Mouse (Mus musculus) cerebellum, postnatal 25 days (tissue): ENCODE data around the gene Wdtc1.

Source experiments
- DNase-seq, 2 experiments: peaks; one replicate each; pipeline ENCODE4 v3.0.0; 2021; ENCODE audit warnings: mixed read lengths in 2 of 2

Gene Wdtc1

DNA sequence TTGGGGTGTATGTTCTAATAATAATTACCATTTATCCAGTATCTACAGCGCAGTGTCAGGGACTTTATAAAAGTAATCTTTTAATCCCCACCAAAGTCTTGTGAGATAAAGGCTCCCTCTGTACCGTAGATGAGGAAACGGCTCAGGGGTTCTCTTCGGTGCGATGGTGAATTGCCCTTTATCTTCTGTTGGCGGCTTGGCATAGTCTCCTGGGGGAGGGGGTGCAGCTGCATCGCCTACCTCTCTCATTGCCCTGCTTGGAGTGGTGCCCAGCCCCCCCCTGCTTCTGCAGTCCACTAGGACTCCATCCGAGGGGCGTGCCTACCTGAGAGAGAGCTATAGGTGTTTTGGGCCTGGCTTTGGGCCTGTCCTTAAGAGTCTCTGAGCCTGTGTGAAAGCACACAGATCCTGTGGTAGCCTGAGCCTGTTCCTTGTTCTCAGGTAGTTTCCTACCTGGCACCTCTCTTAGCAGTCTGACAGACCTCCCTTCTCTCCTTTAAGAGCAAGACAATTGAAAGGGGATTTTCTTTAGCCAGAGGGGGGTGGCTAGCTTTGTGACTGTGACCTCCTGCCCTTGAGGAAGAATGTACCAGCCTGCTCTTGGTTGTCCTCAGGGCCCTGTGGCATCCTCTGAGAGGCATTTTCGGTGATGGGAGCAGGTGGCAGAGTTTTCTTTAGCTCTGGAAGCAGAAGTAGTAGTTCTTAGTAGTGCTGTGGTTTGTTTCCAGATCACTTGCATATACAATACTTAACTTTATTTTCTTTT lies 22.7 kb upstream of the Wdtc1 start:
- peak; percentile 35 to 60 for DNase-seq

DNA sequence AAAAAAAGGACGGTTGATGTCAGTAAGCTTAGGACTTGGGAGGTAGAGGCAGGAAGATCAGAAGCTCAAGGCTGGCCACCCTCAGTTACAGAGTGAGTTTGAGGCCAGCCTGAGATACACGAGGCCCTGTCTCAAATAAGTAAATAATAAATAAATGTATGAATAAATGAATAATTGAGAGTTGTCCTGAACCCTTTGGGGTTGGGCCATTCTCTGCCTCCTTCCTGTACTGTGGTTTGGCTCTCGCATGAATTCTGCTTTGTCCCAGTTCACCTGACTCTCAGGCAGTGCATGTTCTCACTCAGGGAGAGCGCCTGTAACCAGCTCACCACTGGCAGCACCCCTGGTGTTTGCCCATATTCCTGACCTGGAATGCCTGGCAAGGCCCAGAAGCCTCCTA lies 20.7 kb upstream of the Wdtc1 start:
- DNase-seq: no peak

DNA sequence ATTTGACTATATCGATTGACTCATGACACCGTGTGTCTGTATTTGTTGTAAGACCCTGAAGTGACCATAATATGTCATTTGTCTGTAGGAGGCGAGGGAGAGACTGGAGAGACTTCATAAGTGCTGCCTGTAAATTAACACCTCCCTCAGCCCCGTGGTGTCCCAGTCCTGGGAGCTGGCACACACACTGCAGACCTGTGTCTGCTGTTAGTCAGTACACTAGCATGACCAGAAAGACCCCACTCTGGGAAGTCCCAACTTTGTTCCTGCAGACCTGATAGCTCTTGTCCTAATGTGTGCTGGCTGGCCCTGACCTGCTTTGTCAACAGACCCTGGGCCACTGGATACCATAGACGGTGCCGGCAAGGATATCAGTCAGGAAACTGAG lies 19.0 kb upstream of the Wdtc1 start:
- peak; percentile 41 to 45 for DNase-seq

DNA sequence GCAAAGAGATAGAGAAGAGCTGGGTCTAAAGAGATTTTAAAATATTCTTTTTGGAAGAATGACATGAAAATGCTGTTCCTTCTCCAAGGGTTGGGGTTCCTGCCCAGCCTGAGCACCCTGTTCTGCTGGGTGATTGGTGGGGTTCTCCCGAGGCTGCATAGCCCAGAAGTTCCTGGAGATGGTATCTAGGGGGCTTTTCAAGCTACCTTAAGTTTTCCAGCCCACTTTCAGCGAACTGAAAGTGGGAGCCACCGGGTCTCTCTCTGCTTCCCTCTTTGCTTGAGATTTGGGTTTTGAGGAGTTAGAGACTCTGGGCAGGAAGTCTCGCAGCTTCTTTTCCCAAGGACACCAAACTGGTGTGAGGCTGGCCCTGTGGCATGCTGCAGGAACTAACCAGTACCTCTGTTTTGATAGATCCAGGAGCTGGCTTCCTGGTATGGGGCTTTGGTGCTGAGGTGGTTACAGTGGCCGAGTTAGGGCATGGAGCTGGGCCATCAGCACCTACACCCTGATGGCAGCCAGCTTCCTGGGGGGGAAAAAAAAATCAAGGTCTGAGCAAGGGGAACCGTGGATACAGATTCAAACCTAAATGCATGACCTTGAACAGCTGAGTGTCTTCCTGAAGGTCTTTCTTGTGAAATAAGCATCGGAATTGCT lies 18.5 kb upstream of the Wdtc1 start:
- DNase-seq: peak; percentile 29 to 32

DNA sequence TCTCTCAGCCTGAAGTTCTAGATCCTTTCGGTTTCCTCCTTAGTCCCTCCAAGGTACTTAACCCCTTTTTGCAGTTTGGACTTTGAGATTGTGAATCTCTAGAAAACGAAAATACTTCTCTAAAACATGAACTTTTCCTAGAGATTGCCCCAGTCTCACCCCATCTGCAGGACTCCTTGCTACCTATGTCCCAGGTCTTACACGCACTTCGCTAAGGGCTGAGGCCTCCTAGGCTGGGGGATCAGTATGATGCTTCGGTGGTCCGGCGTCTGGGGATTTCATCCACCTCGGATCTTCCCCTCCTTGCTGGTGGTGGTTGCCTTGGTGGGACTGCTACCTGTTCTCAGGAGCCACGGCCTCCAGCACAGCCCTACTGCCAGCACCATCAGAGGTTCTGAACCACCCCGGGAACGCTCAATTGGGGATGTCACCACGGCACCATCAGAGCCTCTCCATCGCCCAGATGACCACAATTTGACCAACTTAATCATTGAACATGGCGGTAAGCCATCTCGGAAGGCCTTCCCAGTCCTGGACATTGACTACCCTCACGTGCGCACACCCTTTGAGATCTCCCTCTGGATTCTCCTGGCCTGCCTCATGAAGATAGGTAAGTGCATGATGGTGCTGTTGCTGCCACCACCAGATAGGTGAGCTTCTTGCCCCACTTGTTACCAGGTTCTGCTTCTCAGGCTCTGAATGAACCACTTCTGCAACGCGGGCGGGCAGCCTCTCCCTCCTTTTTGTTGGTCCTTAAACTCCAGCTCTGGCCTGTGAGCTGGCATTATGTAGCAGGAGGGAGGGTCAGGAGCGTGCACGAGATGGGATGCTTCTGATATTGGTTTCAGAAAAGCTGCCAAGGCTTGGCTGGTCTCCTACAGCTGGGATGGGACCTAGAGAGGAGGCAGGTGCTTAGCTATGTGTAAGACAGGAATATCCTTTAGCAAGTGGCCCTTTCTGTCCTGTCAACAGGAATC lies 17.3 kb upstream of the Wdtc1 start:
- peak; percentile 49 to 54 for DNase-seq

DNA sequence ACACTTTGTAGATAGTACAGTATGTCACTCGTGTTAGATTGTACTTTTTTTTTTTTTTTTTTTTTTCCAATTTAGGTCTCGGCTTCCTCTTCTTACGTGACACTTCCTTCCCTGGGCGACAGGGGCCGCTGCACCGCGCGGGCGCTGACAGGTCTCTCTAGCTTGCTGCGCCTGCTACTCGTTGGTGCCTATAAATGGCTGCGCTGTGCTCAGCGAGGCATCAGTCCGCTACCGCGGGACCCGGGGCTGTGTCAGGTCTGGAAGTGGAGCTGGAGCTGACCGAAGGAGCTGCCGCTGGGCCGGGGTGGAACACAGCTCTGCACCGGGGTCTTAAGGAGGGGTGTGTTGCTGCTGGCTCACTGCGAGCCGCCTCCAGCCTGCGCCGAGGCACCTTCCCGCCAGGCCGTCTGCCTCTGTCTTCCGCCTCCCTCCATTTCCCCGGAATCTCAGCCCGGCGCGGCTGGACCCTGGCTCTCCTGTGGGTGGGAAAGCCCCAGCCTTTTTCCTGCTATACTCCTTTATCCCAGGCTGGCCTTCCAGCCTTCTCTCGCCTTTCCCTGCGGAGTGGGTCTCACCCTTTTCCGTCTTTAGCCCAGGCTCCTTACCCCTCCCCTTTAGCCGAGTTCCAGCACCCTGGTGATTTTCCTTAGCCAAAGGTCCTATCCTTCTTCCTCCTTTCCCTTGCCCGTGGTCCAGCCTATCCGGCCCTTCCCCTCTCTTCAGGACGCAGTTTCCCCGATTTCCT lies 16.4 kb upstream of the Wdtc1 start, which contains the start of gene Slc9a1:
Slc9a1 (plus strand) TSS at position 154 of the 745 bp plus-strand sequence.
- DNase-seq: peak; percentile 98 to 99

DNA sequence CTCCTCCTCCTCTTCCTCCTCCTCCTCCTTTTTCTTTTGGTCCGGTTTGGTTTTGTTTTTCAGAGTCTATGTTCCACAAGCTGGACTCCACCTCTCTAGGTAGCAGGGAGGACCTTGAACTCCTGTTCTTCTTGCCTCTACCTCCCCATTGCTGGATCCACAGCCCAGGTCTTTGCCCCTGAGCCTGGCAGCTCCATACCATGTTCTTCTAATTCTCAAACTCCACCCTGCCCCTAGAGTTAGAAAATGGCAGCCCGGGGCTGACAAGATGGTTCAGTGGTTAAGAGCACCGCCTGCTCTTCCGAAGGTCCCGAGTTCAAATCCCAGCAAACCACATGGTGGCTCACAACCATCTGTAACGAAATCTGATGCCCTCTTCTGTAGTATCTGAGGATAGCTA lies 1.4 kb upstream of the Wdtc1 start:
- no peak for DNase-seq

DNA sequence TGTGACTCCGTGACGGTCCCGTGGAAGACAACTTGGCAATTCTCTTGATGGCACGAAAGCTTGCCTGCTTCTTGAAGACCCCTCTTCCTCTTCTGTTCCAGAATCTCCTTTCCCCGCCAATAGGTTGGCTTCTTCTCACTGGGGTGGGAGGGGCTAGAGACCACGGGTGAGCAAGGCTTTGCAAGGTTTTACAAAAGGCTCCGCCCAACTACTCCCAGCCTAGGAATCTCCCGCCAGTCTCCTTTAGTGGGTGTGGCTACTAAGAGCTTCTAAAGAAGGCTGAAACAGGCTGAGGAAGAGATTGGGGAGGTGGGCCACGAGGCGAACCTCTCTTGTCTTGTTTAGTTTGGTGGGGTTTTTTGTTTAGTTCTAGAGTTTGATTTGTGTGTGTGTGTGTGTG lies 484 bp downstream of the Wdtc1 start:
- no peak for DNase-seq

DNA sequence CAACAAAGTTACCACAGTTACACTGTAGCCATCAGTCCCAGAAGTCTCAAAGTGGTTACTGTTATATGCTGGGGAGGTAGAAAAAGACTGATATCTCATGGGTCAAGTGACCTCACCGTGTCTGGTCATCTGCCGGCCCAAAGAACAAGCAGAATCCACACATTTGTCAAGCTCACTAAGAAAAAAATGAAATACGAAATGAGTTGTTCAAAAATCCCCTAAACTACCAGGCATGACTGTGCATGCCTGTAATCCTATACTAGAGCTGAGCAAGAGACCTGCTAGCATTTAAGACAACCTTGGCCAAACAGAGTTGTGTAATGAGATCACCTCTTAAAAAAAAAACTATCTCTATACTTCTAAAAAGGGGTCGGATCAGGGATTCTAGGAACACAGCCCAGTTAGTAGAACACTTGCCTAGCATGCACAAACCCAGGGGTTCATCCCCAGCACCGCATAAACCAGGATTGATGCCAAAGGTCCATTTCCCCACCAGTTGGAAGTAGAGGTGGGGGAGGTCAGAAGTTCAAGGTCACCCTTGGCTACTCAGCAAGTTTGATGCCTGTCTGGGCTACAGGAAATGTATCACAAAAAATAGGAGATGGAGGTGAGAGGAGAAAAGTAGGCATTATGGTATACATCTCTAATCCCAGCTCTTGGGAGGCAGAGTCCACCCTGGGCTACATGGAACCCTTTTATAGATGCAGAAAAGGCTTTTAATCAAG lies 5.1 kb downstream of the Wdtc1 start:
- no peak for DNase-seq

DNA sequence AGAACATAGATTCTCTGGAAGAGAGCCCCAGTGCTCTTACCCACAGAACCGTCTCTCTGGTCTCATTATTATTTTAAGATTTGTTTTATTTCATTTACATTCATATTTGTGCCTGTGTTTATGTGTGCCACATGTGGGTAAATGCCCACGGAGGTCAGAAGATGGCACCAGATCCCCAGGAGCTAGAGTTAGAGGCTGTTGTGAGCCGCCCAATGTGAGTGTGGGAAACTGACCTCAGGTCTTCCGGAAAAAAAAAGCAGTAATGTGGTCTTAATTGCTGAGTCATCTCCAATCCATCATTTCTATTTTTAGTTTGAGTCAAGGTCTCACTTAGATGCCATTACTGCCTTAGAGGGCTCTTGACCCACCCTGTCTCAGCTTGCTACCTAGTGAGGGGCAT lies 5.7 kb downstream of the Wdtc1 start:
- no peak for DNase-seq

DNA sequence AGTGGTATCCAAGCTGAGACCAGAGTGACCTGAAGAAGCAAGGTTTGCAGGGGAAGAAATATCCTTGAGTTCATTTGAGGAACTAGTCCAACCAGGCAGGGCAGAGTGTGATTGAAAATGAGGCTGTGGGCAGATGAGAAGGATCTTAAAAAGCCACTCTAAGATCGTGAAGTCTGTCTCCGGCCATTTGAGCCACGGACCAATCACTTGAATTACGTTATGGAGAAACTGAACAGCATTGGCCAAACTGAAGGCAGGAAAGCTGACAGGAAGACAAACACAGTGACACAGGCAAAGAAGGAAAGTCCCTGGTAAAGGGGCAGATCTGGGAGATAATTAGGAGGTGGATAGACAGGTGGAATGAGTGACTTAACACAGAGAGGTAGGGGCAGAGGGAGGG lies 6.7 kb downstream of the Wdtc1 start:
- DNase-seq: no peak

DNA sequence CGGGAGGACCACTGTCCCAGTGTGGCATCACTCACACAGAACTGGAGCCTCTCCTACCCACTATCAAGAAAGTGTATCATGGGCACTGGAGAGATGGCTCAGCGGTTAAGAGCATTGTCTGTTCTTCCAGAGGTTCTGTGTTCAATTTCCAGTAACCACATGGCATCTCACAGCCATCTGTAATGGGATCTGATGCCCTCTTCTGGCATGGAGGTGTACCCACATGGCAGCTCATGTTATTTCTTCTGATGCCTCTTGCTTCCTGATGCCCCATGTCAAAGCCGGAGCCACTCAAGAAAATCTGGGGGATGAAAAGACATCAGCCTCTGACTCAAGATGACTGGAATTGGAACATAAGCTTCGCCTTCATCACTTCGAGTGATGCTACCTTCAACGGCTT lies 7.6 kb downstream of the Wdtc1 start:
- no peak for DNase-seq

DNA sequence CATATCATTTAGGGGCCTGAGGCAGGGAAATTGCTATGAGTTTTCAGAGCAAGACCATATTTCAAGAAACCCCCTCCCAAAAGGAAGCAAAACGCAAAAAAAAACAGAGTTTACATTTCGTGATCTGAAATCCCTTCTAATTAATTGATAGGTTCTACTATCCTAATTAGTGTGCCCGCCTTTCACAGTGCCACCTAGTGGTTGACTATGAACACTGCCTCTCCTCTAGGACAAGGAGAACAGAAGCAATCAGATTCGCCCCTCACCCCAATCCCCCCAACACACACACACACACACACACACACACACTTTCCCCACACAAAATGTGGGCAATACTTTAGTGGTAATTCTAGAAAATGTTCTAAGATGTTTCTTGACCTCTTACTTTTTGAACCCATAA lies 9.2 kb downstream of the Wdtc1 start:
- DNase-seq: peak; percentile 38 to 71

DNA sequence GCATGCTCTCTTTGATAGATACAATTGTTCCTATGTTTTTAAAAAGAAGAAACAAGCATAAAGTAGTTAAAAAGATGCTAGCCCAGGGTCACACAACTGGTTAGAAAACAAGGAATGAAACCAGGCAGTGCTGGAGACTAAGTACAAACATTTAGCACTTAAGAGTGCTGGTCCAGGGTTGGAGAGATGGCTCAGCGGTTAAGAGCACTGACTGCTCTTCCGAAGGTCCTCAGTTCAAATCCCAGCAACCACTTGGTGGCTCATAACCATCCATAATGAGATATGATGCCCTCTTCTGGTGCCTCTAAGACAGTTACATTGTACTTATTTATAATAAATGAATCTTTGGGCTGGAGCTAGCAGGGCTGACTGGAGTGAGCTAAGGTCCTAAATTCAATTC lies 13.1 kb downstream of the Wdtc1 start:
- no peak for DNase-seq

DNA sequence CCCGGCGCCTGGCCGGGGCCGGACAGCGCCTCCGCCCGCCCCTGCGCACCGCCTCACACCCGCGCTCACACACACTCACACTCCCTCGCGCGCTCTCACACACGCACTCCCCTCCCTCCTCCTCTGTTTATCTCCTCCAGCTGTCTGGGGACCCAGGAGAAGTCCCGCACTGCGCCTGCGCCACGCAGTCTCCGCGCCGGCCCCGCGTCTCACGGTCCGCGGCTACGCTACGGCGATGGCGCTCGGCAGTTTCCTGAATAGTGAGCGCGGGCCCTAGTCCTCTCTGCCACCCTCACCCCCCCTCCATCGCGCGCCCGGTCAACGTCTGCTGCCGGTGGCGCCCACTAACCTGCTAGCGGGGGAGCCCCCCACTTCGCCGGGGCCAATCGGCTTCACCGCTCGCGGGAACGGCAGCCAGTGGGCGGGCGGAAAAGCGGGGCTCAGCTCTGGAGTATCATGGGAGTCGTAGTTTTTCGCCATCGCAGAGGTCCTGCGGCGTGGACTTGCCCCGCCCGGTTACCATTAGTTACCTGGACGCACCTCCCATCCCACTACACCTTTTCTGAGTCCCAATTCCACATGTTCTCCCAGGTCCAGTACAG lies 14.0 kb downstream of the Wdtc1 start:
- peak; percentile 100 for DNase-seq

DNA sequence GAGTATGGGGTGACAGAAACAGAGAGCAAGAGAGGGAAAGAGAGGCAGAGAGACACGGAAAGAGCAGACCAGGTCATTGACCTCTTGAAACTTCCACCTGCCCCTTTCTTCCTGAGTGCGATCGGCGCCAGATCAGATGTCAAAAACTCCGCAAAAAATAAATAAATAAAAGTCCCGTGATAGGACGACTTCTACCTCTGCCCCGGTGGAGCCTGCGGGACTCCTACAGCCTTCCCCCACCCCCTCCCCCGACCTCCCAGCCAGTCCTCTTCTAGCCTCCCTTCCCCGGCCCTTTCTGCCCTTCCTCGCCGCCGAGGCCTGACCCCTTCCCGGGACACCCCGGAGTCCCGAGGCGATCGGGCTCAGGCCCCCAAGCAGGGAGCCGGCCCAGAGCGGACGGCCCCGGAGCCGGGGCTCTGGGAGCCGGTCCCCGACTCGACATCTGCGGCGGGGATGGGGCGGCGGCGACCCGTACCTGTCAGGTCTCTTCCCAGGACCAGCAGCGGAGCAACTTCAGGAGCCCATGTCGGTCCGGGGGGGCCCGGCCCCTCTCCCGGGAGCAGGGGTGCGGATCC lies 14.7 kb downstream of the Wdtc1 start:
- no peak for DNase-seq

DNA sequence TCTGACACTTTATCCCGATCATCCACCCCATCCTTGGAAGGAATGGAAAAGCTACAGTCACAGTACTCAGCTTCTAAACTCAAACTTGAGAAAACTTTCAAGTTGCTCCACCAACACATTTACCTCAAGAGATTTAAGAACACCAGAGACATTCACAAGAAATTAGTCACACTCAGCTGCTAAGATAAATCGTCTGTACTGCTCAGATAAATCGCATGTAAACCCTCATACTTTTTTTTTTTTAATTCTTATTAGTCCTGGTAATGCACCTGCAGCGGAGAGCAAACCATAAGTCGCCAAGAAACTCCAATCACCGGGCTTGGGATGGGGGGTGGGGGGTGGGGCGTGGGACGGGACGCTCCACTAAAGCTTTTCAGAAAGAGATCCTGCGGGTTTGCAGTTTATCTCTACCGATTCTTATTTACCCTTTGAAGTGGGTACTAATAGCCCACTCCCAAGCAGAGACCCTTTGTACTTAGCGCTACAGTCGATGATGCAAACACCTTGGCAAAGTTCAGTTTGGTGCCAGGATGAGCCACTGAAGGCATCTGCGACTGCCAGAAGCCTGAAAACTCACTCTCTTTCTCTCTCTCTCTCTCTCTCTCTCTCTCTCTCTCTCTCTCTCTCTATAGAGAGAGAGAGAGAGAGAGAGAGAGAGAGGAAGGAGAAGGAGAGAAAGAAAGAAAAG lies 15.3 kb downstream of the Wdtc1 start:
- DNase-seq: no peak

DNA sequence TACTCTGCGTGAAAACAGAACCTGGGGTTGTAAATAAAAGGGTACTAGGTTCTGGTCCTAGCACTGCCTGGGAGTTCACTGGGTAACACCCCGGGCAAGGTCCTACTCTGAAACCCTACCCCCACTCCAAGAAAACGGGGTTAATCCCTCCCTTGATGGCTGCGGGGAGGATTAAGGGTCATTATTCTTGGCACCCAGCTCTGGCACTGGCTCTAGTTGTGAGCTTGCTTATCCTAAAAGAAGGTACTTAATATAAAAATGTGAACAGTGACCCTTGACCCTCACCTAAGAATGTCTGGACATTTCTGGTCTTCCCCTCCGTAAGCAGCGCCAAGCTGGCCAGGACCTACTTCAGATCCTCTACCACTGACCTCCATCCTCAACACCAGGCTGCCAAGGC lies 20.0 kb downstream of the Wdtc1 start:
- DNase-seq: no peak

DNA sequence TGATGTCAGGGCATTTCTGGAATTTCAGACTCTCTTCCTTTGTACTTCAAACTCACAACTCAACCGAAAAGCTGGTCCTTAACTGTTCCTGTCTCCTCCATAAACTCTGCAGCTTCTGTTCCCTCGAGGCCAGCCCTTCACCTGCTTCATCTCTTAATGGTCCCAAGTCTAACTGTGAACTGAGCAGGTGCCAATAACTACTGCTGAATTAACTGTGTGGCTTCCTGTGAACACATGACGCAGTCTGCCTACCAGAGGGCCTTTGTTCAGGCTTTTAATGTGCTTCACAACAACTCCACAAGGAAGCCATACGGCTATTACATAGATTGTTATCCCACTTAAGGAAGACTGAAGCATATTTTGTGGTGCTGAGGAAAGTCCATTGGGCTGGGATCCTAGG lies 23.0 kb downstream of the Wdtc1 start:
- DNase-seq: no peak

DNA sequence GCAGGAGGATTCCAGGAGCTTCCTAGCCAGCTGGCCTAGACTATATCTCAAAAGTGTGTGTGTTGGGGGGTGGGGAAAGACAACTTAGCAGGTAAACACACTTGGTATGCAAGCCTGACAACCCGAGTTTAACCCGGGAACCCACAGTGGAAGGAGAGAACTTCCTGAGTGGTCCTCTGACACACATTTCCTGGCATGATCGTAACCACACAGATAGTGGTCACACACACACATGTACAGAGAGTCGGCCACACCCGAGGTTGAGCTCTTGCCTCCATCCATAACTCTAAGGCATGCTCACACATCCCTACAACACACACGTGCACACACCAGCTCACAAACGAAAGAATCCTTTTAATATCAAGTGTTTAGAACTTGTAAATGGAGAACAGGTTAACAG lies 25.2 kb downstream of the Wdtc1 start:
- no peak for DNase-seq

DNA sequence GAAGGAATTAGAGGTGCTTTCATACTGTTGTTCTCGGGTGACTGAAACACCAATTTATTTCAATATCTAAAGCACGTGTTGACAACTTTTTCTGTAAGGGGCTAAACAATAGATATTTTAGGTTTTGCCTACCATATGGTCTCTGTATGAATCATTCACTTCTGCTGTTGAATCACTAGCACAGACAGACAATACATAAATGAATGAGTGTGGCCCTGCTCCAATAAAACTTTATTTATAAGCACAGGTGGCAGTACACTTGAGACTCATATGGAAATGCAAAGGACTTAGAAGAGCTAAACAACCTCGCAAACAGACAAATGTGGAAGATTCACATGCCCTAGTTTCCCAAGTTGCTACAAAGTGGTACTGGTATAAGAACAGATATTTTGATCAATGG lies 33.6 kb downstream of the Wdtc1 start:
- DNase-seq: no peak
